Mouse (Mus musculus) embryonic fibroblast, embryonic 13.5 days (primary cell): ENCODE measurements around the gene Fam178b. TPM values are rescaled to one million over a fixed set of nuclear protein-coding genes. Genes with fewer than 3 reads are reported as not detected.

Experiments used
- H3K27ac ChIP-seq: 2 replicates; pipeline ENCODE4 v1.5.1; 2012; ENCODE audit warnings: low read length, control low read depth, inconsistent platforms; ENCODE audit not compliant: insufficient read depth
- H3K4me1 ChIP-seq: 2 replicates; pipeline ENCODE4 v1.6.1; 2011; ENCODE audit warnings: low read length; ENCODE audit not compliant: control insufficient read depth, insufficient read depth
- H3K4me3 ChIP-seq: 2 replicates; pipeline ENCODE4 v1.5.1; 2011; ENCODE audit warnings: mild to moderate bottlenecking, control low read depth, low read length; ENCODE audit not compliant: insufficient read depth
- CTCF ChIP-seq: IDR thresholded peaks from 2 replicates; pipeline ENCODE4 v1.5.1; 2011; ENCODE audit warnings: mild to moderate bottlenecking, control low read depth, low read length, moderate library complexity, borderline replicate concordance; ENCODE audit not compliant: insufficient read depth
- POLR2A ChIP-seq: IDR thresholded peaks from 2 replicates; pipeline ENCODE4 v1.6.1; 2011; ENCODE audit warnings: low read depth, mild to moderate bottlenecking, control low read depth, low read length, moderate library complexity
- polyA plus RNA-seq: library from polyadenylated mRNA; stranded (reverse); fragments of >200 nt; gene quantifications from 2 replicates; pipeline ENCODE4 v1.2.4, GENCODE M21; 2011; ENCODE audit warnings: low read depth; ENCODE audit not compliant: missing spikeins, insufficient read length

The Fam178b gene
- polyA plus RNA-seq, 1 experiment, result not detected

DNA sequence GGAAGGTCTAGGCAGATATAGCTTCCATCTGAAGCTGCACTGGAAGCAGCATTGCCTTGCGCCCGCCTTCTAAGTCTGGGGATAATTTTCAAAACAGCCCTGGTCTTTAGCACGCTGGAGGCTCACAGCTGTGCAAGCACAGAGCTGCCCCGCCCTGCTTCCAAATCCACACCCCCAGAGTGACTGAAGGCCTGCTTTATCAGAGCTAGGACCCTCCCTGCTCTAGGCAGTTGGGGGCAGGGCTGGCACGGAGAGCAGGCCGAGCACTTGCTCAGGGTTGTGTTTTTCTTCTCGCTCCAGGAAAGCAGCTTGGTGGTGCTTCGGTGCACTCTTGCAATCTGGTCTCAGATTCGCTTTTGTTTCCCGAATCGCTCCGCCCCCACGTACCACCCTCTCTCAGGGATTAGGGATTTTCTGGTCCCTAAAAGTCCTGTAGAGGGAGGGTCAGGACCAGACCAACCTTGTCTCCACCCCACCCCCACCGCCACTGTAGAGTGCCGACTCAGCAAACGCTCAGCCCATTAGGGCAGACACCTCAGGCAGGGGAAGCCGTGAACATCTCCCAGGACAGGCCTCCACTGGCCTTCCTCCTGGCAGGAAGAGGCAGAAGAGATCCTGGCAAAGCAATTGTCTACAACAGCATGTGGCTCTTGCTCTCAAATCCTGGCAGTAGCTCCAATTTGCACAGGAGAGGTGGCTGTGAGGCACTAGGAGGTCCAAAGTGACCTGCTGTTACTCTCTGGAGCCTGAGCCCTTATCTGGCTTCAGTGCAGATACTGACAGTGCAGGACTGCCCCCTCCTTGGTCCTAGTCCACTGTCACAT lies 102.4 kb downstream of the Fam178b start:
- H3K4me1 ChIP-seq, result no peaks in the 10 kb centered on the region
- TF ChIP-seq CTCF (no peak), POLR2A (peak; percentile 53)
- no peak overlapping the region for H3K4me3 ChIP-seq
- H3K27ac ChIP-seq, result no peak overlapping the region

DNA sequence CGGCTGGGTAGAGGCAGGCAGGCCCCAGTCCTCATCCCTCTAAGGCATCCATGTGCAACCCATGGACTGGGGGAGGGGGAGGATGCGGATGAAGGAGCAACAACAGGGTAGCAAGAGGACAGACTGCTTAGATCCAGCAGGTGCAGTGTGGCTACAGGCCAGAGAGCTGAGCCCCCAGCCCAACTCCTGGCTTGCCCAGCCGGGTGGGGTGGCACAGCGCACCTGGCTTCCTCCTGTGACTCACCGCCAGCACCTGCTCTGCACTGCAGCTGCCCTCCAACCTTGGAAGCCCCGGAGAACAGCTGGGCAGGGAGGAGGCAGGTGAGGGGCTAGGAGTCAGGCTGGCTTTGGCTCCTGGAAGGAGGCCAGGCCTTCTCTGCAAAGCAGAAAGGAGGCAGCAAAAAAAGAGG lies 103.0 kb downstream of the Fam178b start:
- Histone ChIP-seq H3K4me1 (no peaks in the 10 kb centered on the region), H3K27ac (no peak overlapping the region), H3K4me3 (no peak overlapping the region)
- TF ChIP-seq POLR2A, result no peak
- no peak for TF ChIP-seq CTCF

DNA sequence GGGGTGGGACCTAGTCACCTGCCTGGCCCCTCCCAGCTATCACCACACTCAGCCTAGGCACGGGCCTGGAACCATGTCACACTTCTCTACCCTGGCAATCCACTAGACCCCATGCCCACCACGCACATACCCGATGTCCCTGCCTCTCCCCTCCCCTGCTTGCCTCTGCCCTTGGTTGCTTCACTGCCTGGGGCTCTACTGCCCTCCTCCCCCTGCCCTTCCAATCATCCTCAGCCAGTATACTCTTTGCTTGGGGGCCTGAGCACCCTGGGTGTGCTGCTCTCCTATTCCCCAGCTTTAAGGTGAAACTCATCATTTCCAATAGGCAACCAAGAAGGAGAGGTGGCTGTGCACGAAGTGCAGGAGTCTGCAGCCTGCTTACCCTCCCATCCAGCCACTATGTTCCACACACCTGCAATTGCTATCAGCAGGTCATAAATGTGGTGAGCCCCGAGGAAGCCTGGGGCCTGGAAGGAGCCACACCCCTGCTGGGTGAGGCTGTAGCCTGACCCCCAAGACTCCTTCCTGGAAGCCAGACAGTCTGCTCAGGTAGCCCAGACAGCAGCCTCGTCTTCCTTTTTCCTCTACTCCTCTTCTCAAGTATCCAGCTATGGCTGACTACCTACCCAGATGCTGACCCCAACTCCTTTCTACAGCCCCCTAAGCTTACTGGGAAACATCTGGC lies 105.8 kb downstream of the Fam178b start:
- Histone ChIP-seq H3K4me3 (no peak overlapping the region), H3K27ac (no peak overlapping the region), H3K4me1 (no peaks in the 10 kb centered on the region)
- TF ChIP-seq POLR2A (no peak), CTCF (no peak)

DNA sequence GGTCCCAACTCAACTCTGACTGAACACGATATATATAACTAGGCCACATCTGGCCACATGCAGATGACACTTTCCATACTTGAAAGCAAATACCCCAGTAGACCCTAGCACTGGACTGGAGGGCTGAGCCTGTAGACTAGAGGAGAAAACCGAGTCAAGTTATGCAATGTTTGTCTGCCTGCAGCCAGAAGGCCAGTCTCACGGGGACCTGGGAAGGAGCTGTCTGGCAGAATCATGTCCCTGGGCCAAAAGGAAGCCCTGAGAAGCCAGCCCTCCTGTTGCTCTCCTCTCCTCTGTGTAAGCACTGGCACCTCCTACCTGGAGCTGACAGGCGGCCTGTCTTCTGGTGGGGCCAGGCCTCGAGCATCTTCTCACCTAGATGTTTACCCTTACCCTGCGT lies 107.6 kb downstream of the Fam178b start:
- Histone ChIP-seq H3K4me1 (no peaks in the 10 kb centered on the region), H3K4me3 (no peak overlapping the region), H3K27ac (no peak overlapping the region)
- TF ChIP-seq POLR2A (no peak), CTCF (no peak)

DNA sequence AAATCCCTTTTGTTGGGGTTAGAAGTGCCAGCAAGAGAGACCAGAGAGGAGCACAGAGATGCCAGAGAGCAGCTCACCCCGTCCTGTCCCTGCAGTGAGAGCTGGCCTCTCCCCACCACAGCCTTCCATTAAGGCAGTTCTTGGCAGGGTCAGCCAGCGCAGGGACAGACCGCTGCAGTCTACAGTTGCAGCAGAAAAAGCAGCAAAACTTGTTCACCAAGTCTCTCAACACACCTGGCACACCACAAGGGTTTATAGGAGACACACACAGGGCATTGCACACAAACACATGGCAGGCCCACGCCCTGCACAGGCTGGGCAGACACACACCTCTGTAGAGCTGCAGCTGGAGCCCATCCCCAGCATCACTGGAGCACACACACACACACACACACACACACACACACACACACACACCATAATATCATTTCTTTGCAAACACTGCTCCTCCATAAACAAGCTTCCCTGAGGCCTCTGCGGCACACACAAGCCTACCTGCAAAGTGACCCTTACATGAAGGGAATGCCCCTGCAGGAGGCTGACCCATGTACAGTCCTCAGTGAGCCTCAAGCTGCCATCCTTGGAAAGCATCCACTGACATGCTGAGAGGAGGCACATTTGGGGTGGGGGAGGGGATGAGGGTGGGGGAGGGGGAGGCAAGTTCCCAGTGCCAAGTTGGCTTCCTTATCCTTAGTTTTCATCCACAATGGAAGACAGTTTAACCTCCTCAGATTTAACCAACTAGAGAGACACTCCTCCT lies 108.6 kb downstream of the Fam178b start:
- no peak overlapping the region for H3K4me3 ChIP-seq
- no peaks in the 10 kb centered on the region for H3K4me1 ChIP-seq
- TF ChIP-seq CTCF, result no peak
- no peak for TF ChIP-seq POLR2A
- no peak overlapping the region for H3K27ac ChIP-seq

DNA sequence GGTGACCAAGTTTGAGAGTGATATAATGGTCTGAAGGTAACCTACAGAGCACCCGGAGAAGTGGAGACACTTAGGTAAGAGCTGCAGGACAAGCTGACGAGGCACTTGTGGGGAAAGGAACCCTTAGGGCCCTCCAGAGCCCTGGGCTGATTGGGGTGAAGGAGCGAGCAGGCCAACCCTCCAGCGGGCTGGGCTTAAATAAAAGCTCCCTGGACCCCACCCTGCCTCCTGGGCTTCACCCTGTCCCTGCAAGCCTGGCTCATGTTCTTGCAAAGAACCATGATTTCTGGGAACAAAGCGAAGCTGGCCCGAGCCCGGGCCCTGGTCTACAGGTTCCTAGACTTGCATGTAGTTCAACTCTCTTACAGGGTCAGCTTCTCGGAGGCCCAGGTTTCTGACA lies 109.5 kb downstream of the Fam178b start:
- H3K4me1 ChIP-seq, result no peaks in the 10 kb centered on the region
- no peak for TF ChIP-seq CTCF
- no peak for TF ChIP-seq POLR2A
- no peak overlapping the region for H3K27ac ChIP-seq
- H3K4me3 ChIP-seq, result no peak overlapping the region

DNA sequence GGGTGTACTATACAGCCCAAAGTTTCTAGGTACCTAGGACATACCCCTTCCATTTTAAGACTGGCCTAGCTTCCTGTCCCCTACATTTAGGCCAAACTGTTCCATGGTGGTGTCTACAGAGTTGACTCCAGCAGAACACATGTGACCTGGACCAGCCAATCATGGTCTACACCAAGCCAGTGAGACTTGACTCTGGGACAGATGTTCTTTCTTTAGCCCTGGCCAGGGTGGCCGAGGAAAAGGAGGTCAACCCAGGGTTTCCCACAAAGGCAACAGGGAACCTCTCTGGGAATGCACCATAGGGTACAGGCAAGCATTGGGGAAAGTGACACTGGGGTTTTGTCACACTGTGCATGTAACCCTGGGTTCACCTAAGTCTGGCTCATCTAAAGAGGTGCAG lies 110.3 kb downstream of the Fam178b start:
- no peak for TF ChIP-seq POLR2A
- no peak for TF ChIP-seq CTCF
- no peaks in the 10 kb centered on the region for H3K4me1 ChIP-seq
- no peak overlapping the region for H3K27ac ChIP-seq
- no peak overlapping the region for H3K4me3 ChIP-seq

DNA sequence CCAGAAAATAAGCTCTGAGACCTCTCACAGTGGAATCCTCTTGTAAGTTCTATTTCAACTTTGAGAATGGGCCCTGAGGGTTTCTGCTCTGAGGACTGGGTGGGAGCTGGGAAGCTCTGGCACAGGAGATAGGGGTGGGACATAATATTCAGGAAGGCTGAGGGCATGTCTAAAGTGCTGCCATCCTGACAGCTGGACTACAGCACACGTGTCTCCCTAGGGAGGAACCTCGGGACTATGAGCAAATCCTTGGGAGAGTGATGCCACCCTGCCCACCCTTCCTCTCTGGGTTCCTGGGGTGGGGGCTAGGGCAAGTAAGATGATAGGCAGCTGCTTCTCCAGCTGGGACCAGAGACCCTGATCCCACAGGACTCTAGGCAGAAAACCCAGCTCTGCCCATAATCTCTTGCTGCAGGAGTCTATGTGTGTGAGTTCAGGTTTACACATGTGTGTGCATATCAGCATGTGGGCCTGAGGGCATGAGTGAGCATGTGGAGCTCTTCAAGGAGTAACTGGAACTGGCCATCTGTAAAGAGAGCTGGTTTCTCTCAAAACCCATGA lies 110.8 kb downstream of the Fam178b start:
- TF ChIP-seq POLR2A, result no peak
- no peak for TF ChIP-seq CTCF
- no peak overlapping the region for H3K4me3 ChIP-seq
- no peak overlapping the region for H3K27ac ChIP-seq
- H3K4me1 ChIP-seq, result no peaks in the 10 kb centered on the region

DNA sequence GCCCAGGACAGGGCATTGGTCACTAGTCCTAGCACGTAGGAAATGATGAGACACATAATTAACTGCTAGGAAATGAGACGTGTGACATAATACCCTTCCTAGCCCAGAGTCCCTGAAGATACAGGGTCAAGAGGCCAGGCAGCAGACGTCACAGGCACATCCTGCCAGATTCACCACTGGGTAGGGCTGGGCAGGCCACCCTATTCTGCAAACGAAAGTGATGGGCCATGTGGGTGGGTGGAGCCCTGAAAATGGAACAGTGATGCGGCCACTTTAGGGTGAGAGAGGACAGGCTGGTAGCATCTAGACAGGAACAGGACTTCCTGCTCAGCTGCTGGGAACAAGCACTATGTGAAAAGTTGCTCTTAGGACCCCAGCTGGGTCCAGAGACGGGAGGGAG lies 111.4 kb downstream of the Fam178b start:
- Histone ChIP-seq H3K4me3 (no peak overlapping the region), H3K27ac (no peak overlapping the region), H3K4me1 (0 out of 2 replicates have a peak, but pooled peaks cover under 1% of the 10 kb centered on the region)
- no peak for TF ChIP-seq CTCF
- no peak for TF ChIP-seq POLR2A
